Mouse (Mus musculus) liver, embryonic 16.5 days (tissue): Measurements from ENCODE around the gene Klhl22. TPM values are rescaled to one million over a fixed set of nuclear protein-coding genes. Genes with fewer than 3 reads are reported as not detected.
A peak's percentile ranks its signal among the peaks of the same experiment; 100 is the strongest.

Source experiments
- ATAC-seq: fragments of 200-750 bp; cut with Nextera tagmentation; 2 replicates; pipeline ENCODE4 v1.8.0; 2017; ENCODE audit warnings: low read depth, mild to moderate bottlenecking, moderate number of reproducible peaks, moderate library complexity
- H3K27ac ChIP-seq: fragments of 300-500 bp; sonication (generic); 2 replicates; pipeline ENCODE4 v1.5.1; 2014; ENCODE audit warnings: mild to moderate bottlenecking, low read length
- H3K27me3 ChIP-seq: fragments of 300-500 bp; sonication (generic); 2 replicates; pipeline ENCODE4 v1.6.1; 2014; ENCODE audit warnings: low read depth, low read length, mixed read lengths; ENCODE audit not compliant: control insufficient read depth, insufficient read depth
- H3K36me3 ChIP-seq: fragments of 300-500 bp; sonication (generic); 2 replicates; pipeline ENCODE4 v1.6.1; 2014; ENCODE audit warnings: mild to moderate bottlenecking; ENCODE audit not compliant: control insufficient read depth, insufficient read depth
- H3K4me1 ChIP-seq: fragments of 300-500 bp; sonication (generic); 2 replicates; pipeline ENCODE4 v1.6.1; 2014; ENCODE audit warnings: low read depth, low read length, mixed read lengths; ENCODE audit not compliant: control insufficient read depth
- H3K4me2 ChIP-seq: fragments of 300-500 bp; sonication (generic); 2 replicates; pipeline ENCODE4 v1.6.1; 2014; ENCODE audit warnings: low read depth, low read length, mixed read lengths
- H3K4me3 ChIP-seq: fragments of 300-500 bp; sonication (generic); 2 replicates; pipeline ENCODE4 v1.5.1; 2014; ENCODE audit warnings: low read depth, mild to moderate bottlenecking, low read length
- H3K9ac ChIP-seq: fragments of 300-500 bp; sonication (generic); 2 replicates; pipeline ENCODE4 v1.6.1; 2014; ENCODE audit warnings: low read depth, low read length
- H3K9me3 ChIP-seq: fragments of 300-500 bp; sonication (generic); replicated peaks from 2 replicates; pipeline ENCODE4 v1.6.1; 2016; ENCODE audit warnings: low read length; ENCODE audit not compliant: control insufficient read depth
- WGBS: fragments of 180-500 bp; shearing (Covaris S2); extraction: QIAGEN DNeasy Blood & Tissue Kit; methylation state at CpG from one replicate; pipeline ENCODE4 v1.1.7; 2014; ENCODE audit not compliant: insufficient replicate concordance; 5-methylcytosine and 5-hydroxymethylcytosine counted together
- polyA plus RNA-seq: library from polyadenylated mRNA; unstranded; fragments of >200 nt; fragmentation: Nextera tagmentation; extraction: Ambion mirVana; gene quantifications from 2 replicates; pipeline ENCODE4 v1.2.1, GENCODE M21; 2015

Klhl22 gene
- polyA plus RNA-seq, 1 experiment from 2014 or later = 12.8 TPM

- Histone ChIP-seq H3K9ac (no peak overlapping the region), H3K9me3 (no peaks in the 10 kb centered on the region), H3K27me3 (peaks cover 66% of the 10 kb centered on the region), H3K4me1 (peaks cover 11% of the 10 kb centered on the region), H3K4me3 (no peak overlapping the region), H3K27ac (no peak overlapping the region), H3K4me2 (no peak overlapping the region), H3K36me3 (no peaks in the 10 kb centered on the region)
- no peak for ATAC-seq
- WGBS = 31% methylated on average over 7 of the region's 7 CpGs
Measured at GRCm38 (mm10) chr16:17809711-17810110, 50.3 kb downstream of the Klhl22 start.

DNA sequence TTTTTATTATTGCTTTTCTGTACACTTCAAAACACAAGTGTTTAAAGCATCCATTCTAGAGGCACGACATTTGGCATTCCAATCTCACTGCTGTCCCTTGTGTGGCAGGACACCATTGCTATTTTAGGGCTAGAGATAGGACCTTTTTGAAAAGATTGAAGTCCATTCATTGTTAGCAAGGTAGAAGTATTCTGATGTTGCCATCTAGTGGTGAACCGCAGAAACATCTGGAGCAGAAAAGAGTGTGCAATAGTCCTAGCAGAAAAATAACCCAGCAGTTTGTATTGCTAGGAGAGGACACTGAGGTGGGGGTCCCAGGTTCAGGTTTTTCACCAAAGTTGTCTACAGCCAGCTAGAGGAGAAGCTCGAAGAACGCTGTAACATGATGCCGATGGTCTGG, 52.7 kb downstream of the Klhl22 start:
- Histone ChIP-seq H3K9ac (no peak overlapping the region), H3K27ac (no peak overlapping the region), H3K4me2 (no peak overlapping the region), H3K9me3 (no peaks in the 10 kb centered on the region), H3K36me3 (no peaks in the 10 kb centered on the region), H3K27me3 (peaks cover 62% of the 10 kb centered on the region), H3K4me3 (no peak overlapping the region), H3K4me1 (peaks cover 5% of the 10 kb centered on the region)
- ATAC-seq = no peak
- 4% methylated on average over 5 of the region's 5 CpGs for WGBS

DNA sequence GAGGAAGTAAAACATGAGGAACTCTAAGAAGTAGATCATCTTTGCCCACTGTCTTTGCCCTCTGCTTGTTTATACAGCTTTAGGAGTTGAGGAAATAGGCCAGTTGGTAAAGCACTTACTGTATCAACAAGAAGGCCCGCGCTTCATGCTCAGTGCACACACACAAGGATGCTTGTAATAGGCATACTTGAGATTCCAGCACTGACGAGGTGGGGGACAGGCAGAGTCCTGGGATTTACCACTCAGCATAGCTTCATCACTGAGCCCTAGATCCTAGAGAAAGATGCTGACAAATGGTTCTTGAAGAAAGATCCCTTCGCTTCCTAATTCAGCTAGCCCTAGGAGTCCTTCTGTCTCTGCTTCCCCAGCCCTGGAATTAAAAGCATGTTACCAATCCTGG, 53.8 kb downstream of the Klhl22 start:
- WGBS = 46% methylated on average over 4 of the region's 4 CpGs
- Histone ChIP-seq H3K27me3 (peaks cover 53% of the 10 kb centered on the region), H3K9ac (no peak overlapping the region), H3K4me1 (peaks cover 3% of the 10 kb centered on the region; the same call in 1 of the 2 replicates), H3K36me3 (no peaks in the 10 kb centered on the region), H3K9me3 (no peaks in the 10 kb centered on the region), H3K4me2 (no peak overlapping the region), H3K4me3 (no peak overlapping the region), H3K27ac (no peak overlapping the region)
- ATAC-seq = no peak

GRCm38 (mm10) chr16:17815411-17816402, 56.3 kb downstream of the Klhl22 start:
- Histone ChIP-seq H3K4me3 (peak overlapping the region; percentile 42), H3K9me3 (no peaks in the 10 kb centered on the region), H3K36me3 (no peaks in the 10 kb centered on the region), H3K4me1 (peaks cover 3% of the 10 kb centered on the region; the same call in 1 of the 2 replicates), H3K27me3 (peaks cover 34% of the 10 kb centered on the region), H3K4me2 (peak overlapping the region; percentile 70), H3K27ac (no peak overlapping the region), H3K9ac (peak overlapping the region; percentile 26)
- 4% methylated on average over 63 of the region's 63 CpGs for WGBS
- ATAC-seq = peak; percentile 78

DNA sequence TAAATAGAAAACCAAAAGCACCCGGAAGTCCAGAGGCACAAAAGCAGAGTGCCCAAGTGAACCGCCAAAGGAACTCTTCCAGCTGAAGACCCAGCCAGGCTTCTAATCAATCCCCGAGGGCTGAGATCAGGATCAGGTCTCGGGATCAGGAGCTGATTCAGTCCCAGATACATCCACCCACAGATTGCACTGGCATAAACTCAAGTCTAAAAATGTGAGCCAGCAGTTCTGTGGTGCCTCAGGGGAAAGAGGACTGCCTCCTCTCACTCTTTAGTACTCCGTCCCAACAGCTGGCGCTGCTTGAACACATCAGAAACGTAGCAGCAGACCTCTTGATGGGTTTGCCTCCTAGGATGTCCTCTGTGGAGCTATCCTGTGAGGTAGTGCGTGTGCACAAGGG, 57.1 kb downstream of the Klhl22 start:
- H3K4me2 ChIP-seq = no peak overlapping the region
- no peak overlapping the region for H3K9ac ChIP-seq
- no peak overlapping the region for H3K4me3 ChIP-seq
- ATAC-seq = no peak
- no peaks in the 10 kb centered on the region for H3K36me3 ChIP-seq
- peaks cover 3% of the 10 kb centered on the region; the same call in 1 of the 2 replicates for H3K4me1 ChIP-seq
- 63% methylated on average over 8 of the region's 8 CpGs for WGBS
- H3K27ac ChIP-seq = no peak overlapping the region
- H3K9me3 ChIP-seq = no peaks in the 10 kb centered on the region
- peaks cover 37% of the 10 kb centered on the region for H3K27me3 ChIP-seq

DNA sequence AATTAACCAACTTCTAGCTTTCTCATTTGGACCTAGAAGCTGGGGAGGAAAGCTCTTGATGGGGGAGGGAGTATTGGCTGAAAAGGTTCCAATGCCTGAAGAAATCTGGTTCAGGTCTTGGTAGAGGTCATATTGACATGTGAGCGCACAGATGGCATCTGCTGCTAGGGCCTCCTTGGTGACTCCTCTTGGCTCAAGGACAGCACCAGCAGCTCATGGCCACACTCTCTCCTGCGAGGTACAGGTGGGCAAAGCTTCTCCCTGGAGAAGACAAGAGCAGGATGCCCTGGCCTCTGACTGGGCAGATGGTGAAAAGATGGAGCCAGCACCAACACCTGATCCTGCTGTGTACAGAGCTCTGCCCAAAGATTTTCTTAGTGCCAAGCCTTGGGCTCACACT, 67.1 kb downstream of the Klhl22 start:
- H3K4me3 ChIP-seq = no peak overlapping the region
- WGBS = 69% methylated on average over 2 of the region's 2 CpGs
- no peaks in the 10 kb centered on the region for H3K4me1 ChIP-seq
- ATAC-seq = no peak
- H3K4me2 ChIP-seq = no peak overlapping the region
- no peaks in the 10 kb centered on the region for H3K36me3 ChIP-seq
- no peaks in the 10 kb centered on the region for H3K9me3 ChIP-seq
- no peak overlapping the region for H3K9ac ChIP-seq
- peaks cover 18% of the 10 kb centered on the region for H3K27me3 ChIP-seq
- no peak overlapping the region for H3K27ac ChIP-seq

DNA sequence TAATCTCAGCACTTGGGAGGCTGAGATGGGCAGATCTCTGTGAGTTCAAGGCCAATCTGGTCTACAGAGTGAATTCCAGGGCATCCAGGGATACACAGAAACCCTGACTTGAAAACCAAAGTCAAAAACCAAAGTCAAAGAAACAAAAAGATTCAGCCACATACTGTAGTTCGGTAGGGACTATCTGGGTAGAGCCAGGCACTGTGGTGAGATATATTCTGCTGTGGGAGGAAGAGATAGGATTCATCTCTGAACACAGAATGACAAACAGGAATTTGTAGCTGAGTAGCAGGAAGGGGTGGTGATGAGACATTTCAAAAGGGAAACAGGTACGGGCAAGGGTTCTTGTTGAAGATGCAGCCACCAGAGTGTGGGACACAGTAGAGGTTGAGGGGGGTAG, 68.8 kb downstream of the Klhl22 start:
- H3K27me3 ChIP-seq = peaks cover 35% of the 10 kb centered on the region
- H3K4me1 ChIP-seq = no peaks in the 10 kb centered on the region; the same call in 1 of the 2 replicates
- no peak overlapping the region for H3K27ac ChIP-seq
- H3K9me3 ChIP-seq = no peaks in the 10 kb centered on the region
- no peak for ATAC-seq
- no peaks in the 10 kb centered on the region for H3K36me3 ChIP-seq
- no peak overlapping the region for H3K4me2 ChIP-seq
- WGBS = 22% methylated on average over 2 of the region's 2 CpGs
- H3K9ac ChIP-seq = no peak overlapping the region
- no peak overlapping the region for H3K4me3 ChIP-seq

- Histone ChIP-seq H3K27ac (no peak overlapping the region), H3K4me1 (no peaks in the 10 kb centered on the region; the same call in 1 of the 2 replicates), H3K9ac (no peak overlapping the region), H3K27me3 (peaks cover 42% of the 10 kb centered on the region), H3K9me3 (no peaks in the 10 kb centered on the region), H3K4me3 (no peak overlapping the region), H3K4me2 (no peak overlapping the region), H3K36me3 (no peaks in the 10 kb centered on the region)
- no peak for ATAC-seq
- 60% methylated on average over 3 of the region's 3 CpGs for WGBS
Measured at GRCm38 (mm10) chr16:17828867-17829266, 69.4 kb downstream of the Klhl22 start.
